Mouse (Mus musculus): ENCODE data around the gene Sertad3. TPM values are rescaled to one million over a fixed set of nuclear protein-coding genes. Genes with fewer than 3 reads are reported as not detected.

Gene Sertad3
- polyA plus RNA-seq, 1 experiment from 2014 or later: 25.1 TPM

DNA sequence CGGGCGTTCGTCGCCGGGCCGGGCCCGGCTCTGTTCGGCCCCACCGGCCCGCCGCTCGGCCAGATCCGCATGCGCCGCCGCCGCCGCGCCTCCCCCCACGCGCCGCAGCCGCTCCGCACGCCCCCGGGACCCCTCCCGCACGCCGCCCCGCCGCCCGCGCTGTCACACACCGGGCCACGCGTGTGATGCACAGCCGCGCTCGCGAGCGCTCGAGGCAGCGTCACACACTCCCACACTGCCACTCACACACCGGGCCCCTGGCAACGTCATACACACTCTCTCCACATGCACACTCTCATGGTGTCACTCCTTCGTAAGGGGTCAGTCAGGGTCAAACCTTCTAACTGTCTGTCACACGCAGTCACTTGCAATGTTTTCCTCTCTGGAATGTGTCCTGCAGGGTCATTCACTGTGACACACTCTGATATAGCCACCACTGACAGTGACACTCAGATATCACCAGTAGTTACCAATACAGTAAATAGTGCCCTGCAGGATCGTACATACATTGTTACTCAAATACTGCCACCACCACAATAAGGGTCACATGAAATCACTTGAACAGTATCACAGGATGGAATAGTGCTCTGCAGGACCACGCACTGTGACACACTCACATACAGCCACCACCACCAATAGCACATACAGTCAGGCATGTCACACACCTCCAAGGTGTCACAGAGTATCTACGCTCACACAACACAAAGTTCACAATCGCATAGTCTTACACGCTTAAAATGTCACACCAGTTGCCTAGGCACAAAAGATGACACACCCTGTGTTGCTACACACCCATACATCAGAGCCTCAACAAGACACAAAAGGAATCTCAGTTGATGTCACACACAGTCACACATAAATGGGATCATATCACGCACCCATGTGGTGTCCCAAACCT, 26.8 kb upstream of the Sertad3 start:
- no peaks in the 10 kb centered on the region for H3K9me3 ChIP-seq (ENCODE audit: control insufficient read depth, low read length)
- WGBS: 9% methylated on average over 42 of the region's 53 CpGs
- no peak overlapping the region for H3K27ac ChIP-seq (ENCODE audit: low read depth, low read length)
- no peaks in the 10 kb centered on the region for H3K36me3 ChIP-seq (ENCODE audit: control insufficient read depth, insufficient read depth, low read length)
- 0 out of 2 replicates have a peak, but pooled peaks cover 6% of the 10 kb centered on the region for H3K4me1 ChIP-seq (ENCODE audit: control insufficient read depth, insufficient read depth, low read length)
- peak overlapping the region; percentile 46 for H3K4me3 ChIP-seq (ENCODE audit: low read length)
- peaks cover 13% of the 10 kb centered on the region for H3K27me3 ChIP-seq (ENCODE audit: control insufficient read depth, insufficient read depth, low read length)
- H3K4me2 ChIP-seq (replicated peaks; ENCODE audit: low read depth, low read length): peak overlapping the region; percentile 97
- H3K9ac ChIP-seq (ENCODE audit: low read depth, low read length): peak overlapping the region; percentile 68
- ATAC-seq (ENCODE audit: low FRiP score, low TSS enrichment): peak; percentile 13; the same call in 1 of the 2 replicates

DNA sequence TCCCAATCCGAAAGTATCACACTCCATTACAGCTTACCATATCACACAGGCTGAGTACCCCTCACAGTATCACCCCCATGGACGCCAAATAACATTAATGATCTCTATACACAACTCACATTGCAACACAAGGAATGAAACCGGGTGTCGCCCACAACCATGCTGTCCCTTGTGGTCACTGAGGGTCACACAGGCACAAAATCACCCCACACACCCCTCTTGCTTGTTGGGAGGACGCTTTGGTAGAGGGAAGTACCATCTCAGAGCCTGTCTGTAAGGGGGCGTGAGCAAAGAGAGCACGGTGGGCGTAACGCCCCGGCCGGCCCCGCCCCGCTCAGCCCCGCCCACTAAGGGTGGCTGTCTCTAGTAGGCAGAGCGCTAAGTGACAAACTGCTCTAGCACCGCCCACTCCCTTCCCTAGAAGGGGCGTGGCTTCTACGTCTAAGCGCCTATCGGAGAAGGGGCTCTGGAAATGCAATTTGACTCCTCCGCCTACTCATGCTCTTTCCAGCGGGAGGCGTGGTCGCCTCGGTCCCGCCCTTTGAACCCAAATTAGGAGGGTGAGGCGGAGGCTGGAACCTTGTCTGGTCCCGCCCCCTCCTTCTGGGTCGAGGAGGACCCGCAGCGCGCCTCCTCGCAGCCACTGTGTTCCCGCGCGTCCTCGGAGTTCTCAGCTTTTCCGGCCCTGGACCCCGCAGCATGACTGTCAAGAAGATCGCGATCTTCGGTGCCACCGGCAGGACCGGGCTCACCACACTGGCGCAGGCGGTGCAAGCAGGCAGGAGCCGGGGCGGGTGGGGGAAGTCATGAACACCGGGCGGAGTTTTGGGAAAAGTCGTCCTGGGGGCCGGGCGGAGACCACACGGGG, 25.9 kb upstream of the Sertad3 start, which contains the start of the genes Sptbn4 and Blvrb:
TSS of gene Sptbn4 (minus strand) at position 268 of the 868 bp plus-strand sequence.
TSS of gene Blvrb (plus strand) at position 560 of the 868 bp plus-strand sequence.
- H3K4me3 ChIP-seq (ENCODE audit: low read length): peak within 1 kb of the TSS; percentile 67
- H3K27me3 ChIP-seq (ENCODE audit: control insufficient read depth, insufficient read depth, low read length): peaks cover 13% of the 10 kb centered on the region
- H3K4me1 ChIP-seq (ENCODE audit: control insufficient read depth, insufficient read depth, low read length): 0 out of 2 replicates have a peak, but pooled peaks cover 6% of the 10 kb centered on the region
- ATAC-seq (ENCODE audit: low FRiP score, low TSS enrichment): peak; percentile 94
- no peaks in the 10 kb centered on the region for H3K36me3 ChIP-seq (ENCODE audit: control insufficient read depth, insufficient read depth, low read length)
- peak within 1 kb of the TSS; percentile 97 for H3K4me2 ChIP-seq (replicated peaks; ENCODE audit: low read depth, low read length)
- H3K27ac ChIP-seq (ENCODE audit: low read depth, low read length): no peak within 1 kb of the TSS
- under 1% methylated on average over 54 of the region's 54 CpGs for WGBS
- peak within 1 kb of the TSS; percentile 68 for H3K9ac ChIP-seq (ENCODE audit: low read depth, low read length)
- H3K9me3 ChIP-seq (ENCODE audit: control insufficient read depth, low read length): no peaks in the 10 kb centered on the region

DNA sequence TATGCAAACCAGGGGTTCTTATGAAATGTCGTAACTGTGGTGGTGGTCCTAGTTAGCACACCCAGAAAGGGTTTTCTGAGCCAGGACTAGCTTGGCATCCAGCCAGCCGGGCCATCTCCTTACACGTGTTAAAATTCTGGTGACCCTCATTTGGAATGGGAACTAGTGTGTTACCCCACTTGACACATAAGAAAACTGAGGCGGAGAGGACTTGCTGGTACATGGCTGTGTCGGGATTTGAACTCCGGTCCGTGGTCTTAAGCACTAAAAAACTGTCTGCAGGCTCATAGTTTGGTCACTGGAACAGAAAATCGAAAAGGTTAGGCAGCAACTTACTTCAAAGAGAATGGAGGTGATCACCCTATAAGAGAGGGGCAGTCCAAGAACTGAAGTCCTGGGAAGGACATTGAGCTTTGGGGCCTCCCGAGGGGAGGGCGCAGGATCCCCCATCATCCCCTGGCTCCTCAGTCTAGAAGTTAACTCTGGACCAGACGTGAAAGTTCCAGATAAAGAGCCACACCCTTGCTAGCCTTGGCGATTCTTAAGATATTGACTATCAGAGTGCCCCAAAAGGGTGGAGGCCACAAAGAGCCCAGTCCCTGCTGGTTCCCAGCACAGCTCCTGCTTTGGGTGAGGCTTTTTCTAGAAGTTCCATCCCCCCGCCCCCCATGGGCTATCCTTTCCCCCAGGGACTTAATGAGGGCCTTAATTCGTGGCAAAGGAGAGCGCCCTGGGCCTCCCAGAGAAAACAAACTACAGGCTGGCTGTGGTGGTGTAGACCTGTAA, 25.0 kb upstream of the Sertad3 start:
- Histone ChIP-seq H3K9me3 (ENCODE audit: control insufficient read depth, low read length) (no peaks in the 10 kb centered on the region), H3K27ac (ENCODE audit: low read depth, low read length) (no peak overlapping the region), H3K4me1 (ENCODE audit: control insufficient read depth, insufficient read depth, low read length) (0 out of 2 replicates have a peak, but pooled peaks cover 6% of the 10 kb centered on the region), H3K27me3 (ENCODE audit: control insufficient read depth, insufficient read depth, low read length) (peaks cover 13% of the 10 kb centered on the region), H3K4me2 (replicated peaks; ENCODE audit: low read depth, low read length) (peak overlapping the region; percentile 97), H3K36me3 (ENCODE audit: control insufficient read depth, insufficient read depth, low read length) (no peaks in the 10 kb centered on the region), H3K4me3 (ENCODE audit: low read length) (peak overlapping the region; percentile 67), H3K9ac (ENCODE audit: low read depth, low read length) (peak overlapping the region; percentile 68; the same call in 1 of the 2 replicates)
- ATAC-seq (ENCODE audit: low FRiP score, low TSS enrichment): no peak
- 53% methylated on average over 15 of the region's 15 CpGs for WGBS

DNA sequence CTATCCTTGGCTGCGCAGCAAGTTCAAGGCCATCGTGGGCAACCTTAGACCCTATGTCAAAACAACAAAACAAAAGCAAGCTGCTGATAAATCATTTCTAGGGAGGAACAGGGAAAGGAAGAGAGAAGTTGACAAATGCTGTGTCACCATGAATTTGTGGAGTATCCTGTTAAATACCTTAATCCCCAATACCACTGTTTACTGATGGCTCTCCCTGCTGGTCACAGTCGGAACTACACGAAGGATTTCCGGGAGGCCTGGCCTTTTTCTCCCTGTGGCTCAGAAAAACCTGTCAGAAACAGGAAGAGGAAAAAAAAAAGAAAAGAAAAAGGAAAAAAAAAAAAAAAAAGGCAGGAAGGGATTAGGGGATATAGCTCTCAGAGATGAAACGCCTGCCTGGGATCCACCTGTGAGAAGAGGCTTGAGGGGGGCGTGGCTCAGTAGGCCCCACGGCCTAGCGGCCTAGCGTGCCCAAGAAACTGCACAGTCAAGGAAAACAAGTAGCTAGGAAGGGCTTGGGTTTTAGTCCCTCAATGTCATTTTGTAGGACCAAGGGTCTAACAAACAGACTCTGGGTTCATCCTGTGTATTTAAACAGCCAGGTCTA, 24.2 kb upstream of the Sertad3 start:
- H3K4me1 ChIP-seq (ENCODE audit: control insufficient read depth, insufficient read depth, low read length): 0 out of 2 replicates have a peak, but pooled peaks cover 6% of the 10 kb centered on the region
- H3K9ac ChIP-seq (ENCODE audit: low read depth, low read length): no peak overlapping the region
- no peaks in the 10 kb centered on the region for H3K36me3 ChIP-seq (ENCODE audit: control insufficient read depth, insufficient read depth, low read length)
- WGBS: 63% methylated on average over 10 of the region's 10 CpGs
- no peaks in the 10 kb centered on the region for H3K9me3 ChIP-seq (ENCODE audit: control insufficient read depth, low read length)
- no peak overlapping the region for H3K27ac ChIP-seq (ENCODE audit: low read depth, low read length)
- no peak overlapping the region for H3K4me2 ChIP-seq (replicated peaks; ENCODE audit: low read depth, low read length)
- ATAC-seq (ENCODE audit: low FRiP score, low TSS enrichment): no peak
- no peak overlapping the region for H3K4me3 ChIP-seq (ENCODE audit: low read length)
- peaks cover 13% of the 10 kb centered on the region for H3K27me3 ChIP-seq (ENCODE audit: control insufficient read depth, insufficient read depth, low read length)

- Histone ChIP-seq H3K36me3 (ENCODE audit: control insufficient read depth, insufficient read depth, low read length) (no peaks in the 10 kb centered on the region), H3K4me3 (ENCODE audit: low read length) (no peak overlapping the region), H3K27me3 (ENCODE audit: control insufficient read depth, insufficient read depth, low read length) (peaks cover 8% of the 10 kb centered on the region), H3K27ac (ENCODE audit: low read depth, low read length) (no peak overlapping the region), H3K4me1 (ENCODE audit: control insufficient read depth, insufficient read depth, low read length) (0 out of 2 replicates have a peak, but pooled peaks cover 5% of the 10 kb centered on the region), H3K9me3 (ENCODE audit: control insufficient read depth, low read length) (no peaks in the 10 kb centered on the region), H3K4me2 (replicated peaks; ENCODE audit: low read depth, low read length) (no peak overlapping the region), H3K9ac (ENCODE audit: low read depth, low read length) (no peak overlapping the region)
- no peak for ATAC-seq (ENCODE audit: low FRiP score, low TSS enrichment)
- WGBS: 95% methylated on average over 2 of the region's 2 CpGs
Observed at GRCm38 (mm10) chr7:27451359-27451758, 22.2 kb upstream of the Sertad3 start.

DNA sequence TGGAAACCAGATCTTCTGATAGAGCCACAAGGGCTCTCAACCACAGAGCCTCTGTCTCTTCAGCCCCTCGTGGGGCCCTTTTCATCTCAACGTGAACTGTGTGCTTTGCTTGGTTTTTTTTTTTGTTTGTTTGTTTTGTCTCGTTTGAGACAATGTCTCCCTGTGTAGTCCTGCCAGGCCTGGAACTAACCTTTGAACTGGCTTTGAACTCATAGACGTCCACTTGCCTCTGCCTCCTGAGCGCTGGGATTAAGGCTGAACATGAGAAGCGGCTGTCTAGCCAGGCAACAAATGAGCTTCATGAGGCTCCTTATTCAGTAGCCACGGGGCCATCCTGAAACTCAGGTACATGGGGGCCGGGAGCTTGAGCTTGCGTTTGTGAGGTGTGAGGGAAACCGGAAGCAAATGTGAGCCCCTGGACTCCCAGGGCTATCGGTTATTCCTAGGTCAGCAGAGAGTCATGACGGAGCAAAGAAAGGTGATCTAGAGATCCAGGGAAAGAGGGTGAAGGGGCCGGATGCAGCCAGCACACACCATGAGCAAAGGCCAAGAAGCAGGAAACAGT, 21.3 kb upstream of the Sertad3 start:
- no peak for ATAC-seq (ENCODE audit: low FRiP score, low TSS enrichment)
- Histone ChIP-seq H3K4me1 (ENCODE audit: control insufficient read depth, insufficient read depth, low read length) (0 out of 2 replicates have a peak, but pooled peaks cover 3% of the 10 kb centered on the region), H3K4me2 (replicated peaks; ENCODE audit: low read depth, low read length) (no peak overlapping the region), H3K9me3 (ENCODE audit: control insufficient read depth, low read length) (no peaks in the 10 kb centered on the region), H3K4me3 (ENCODE audit: low read length) (no peak overlapping the region), H3K36me3 (ENCODE audit: control insufficient read depth, insufficient read depth, low read length) (no peaks in the 10 kb centered on the region), H3K27me3 (ENCODE audit: control insufficient read depth, insufficient read depth, low read length) (no peaks in the 10 kb centered on the region), H3K27ac (ENCODE audit: low read depth, low read length) (no peak overlapping the region), H3K9ac (ENCODE audit: low read depth, low read length) (no peak overlapping the region)
- 54% methylated on average over 13 of the region's 13 CpGs for WGBS

DNA sequence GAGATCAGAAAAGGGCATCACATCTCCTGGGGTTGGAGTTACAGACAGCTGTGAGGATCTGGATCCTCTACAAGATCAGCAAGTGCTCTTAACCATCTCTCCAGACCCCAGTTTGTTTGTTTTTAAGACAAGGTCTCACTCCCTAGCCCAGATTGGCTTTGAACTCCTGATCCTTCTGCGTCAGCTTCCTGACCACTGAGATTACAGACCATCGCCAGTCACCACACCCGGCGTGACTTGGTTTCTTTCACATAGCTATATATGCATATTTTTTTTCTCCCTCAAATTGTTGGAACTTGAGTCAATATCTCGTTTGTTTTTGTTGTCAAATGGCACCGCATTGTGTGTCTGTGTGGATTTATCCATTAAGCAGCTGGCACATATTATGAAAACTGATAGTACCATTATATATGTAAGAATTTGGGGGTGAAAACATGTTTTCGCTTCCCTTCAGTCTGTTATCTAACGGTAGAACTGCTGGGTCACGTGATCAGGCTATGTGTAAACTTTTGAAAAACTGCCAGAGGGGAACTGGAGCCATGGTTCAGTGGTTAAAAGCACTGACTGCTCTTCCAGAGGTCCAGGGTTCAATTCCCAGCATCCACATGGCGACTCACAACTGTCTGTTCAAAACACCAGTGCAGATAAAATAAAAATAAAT, 19.0 kb upstream of the Sertad3 start:
- Histone ChIP-seq H3K27me3 (ENCODE audit: control insufficient read depth, insufficient read depth, low read length) (no peaks in the 10 kb centered on the region), H3K27ac (ENCODE audit: low read depth, low read length) (no peak overlapping the region), H3K4me2 (replicated peaks; ENCODE audit: low read depth, low read length) (no peak overlapping the region), H3K4me3 (ENCODE audit: low read length) (no peak overlapping the region), H3K9ac (ENCODE audit: low read depth, low read length) (no peak overlapping the region), H3K36me3 (ENCODE audit: control insufficient read depth, insufficient read depth, low read length) (no peaks in the 10 kb centered on the region), H3K9me3 (ENCODE audit: control insufficient read depth, low read length) (no peaks in the 10 kb centered on the region), H3K4me1 (ENCODE audit: control insufficient read depth, insufficient read depth, low read length) (no peaks in the 10 kb centered on the region)
- 64% methylated on average over 10 of the region's 10 CpGs for WGBS
- no peak for ATAC-seq (ENCODE audit: low FRiP score, low TSS enrichment)
